Mouse (Mus musculus): Measurements from ENCODE around the gene Tnfrsf14. TPM values are rescaled to one million over a fixed set of nuclear protein-coding genes. Genes with fewer than 3 reads are reported as not detected.

The Tnfrsf14 gene
- total and polyA plus RNA-seq, 2 experiments from 2014 or later: 0.40 to 2.7 TPM

- H3K27ac ChIP-seq (ENCODE audit: low read depth): no peak overlapping the region
- no peak for TF ChIP-seq CTCF (IDR thresholded peaks at IDR 0.05; ENCODE audit: low read depth)
- TF ChIP-seq EP300 (IDR thresholded peaks at IDR 0.05; ENCODE audit: low read depth): no peak
- no peak for ATAC-seq (ENCODE audit: insufficient read depth, low read depth)
These were observed 14.5 kb downstream of the Tnfrsf14 start for GRCm38 (mm10) chr4:154913845-154914244.

DNA sequence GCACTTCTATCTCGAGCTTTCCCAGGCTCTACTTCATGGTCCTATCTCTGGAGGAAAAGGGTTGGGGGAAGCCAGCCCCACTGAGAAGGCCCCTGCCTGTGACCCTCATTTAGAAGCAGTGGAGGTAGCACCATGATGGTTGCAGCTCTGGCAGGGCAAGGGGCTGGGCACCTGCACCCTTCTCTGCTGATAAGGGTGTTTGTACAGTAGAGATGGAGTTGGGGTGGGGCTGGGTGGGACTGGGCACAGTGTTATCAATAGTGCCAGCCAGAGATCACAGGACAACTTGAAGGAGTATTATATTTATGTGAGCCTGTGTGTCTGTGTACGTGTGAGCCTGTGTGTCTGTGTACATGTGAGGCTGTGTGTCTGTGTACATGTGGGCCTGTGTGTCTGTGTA, 16.7 kb downstream of the Tnfrsf14 start:
- Histone ChIP-seq H3K27me3 (ENCODE audit: control insufficient read depth, insufficient read depth, low read length) (no peaks in the 10 kb centered on the region), H3K27ac (ENCODE audit: low read depth) (no peak overlapping the region), H3K9me3 (replicated peaks; ENCODE audit: control insufficient read depth, low read length) (no peaks in the 10 kb centered on the region), H3K9ac (replicated peaks; ENCODE audit: low read depth, low read length) (no peak overlapping the region), H3K4me3 (ENCODE audit: low read depth, low read length) (no peak overlapping the region), H3K36me3 (replicated peaks; ENCODE audit: control insufficient read depth, insufficient read depth, low read length) (no peaks in the 10 kb centered on the region), H3K4me1 (ENCODE audit: control insufficient read depth, insufficient read depth) (no peaks in the 10 kb centered on the region), H3K4me2 (ENCODE audit: low read depth, low read length) (no peak overlapping the region)
- DNase-seq (ENCODE audit: low spot score): no peak
- WGBS: 51% methylated on average over 2 of the region's 2 CpGs
- TF ChIP-seq CTCF (IDR thresholded peaks at IDR 0.05; ENCODE audit: low read depth) (no peak), EP300 (IDR thresholded peaks at IDR 0.05; ENCODE audit: low read depth) (no peak)
- ATAC-seq (ENCODE audit: insufficient read depth, low read depth): no peak

More at GRCm38 (mm10) chr4:154913845-154914244, 14.5 kb downstream of the Tnfrsf14 start:
- H3K9ac ChIP-seq (replicated peaks; ENCODE audit: low read depth, low read length): no peak overlapping the region
- H3K4me1 ChIP-seq (ENCODE audit: control insufficient read depth, insufficient read depth): no peaks in the 10 kb centered on the region
- 88% methylated on average over 3 of the region's 3 CpGs for WGBS
- no peaks in the 10 kb centered on the region for H3K36me3 ChIP-seq (replicated peaks; ENCODE audit: control insufficient read depth, insufficient read depth, low read length)
- no peaks in the 10 kb centered on the region for H3K27me3 ChIP-seq (ENCODE audit: control insufficient read depth, insufficient read depth, low read length)
- 0 out of 2 replicates have a peak, but pooled peaks cover 4% of the 10 kb centered on the region for H3K9me3 ChIP-seq (replicated peaks; ENCODE audit: control insufficient read depth, low read length)
- no peak for DNase-seq (ENCODE audit: low spot score)
- no peak overlapping the region for H3K4me3 ChIP-seq (ENCODE audit: low read depth, low read length)
- no peak overlapping the region for H3K4me2 ChIP-seq (ENCODE audit: low read depth, low read length)

- no peak for DNase-seq (ENCODE audit: low spot score)
- no peaks in the 10 kb centered on the region for H3K36me3 ChIP-seq (replicated peaks; ENCODE audit: control insufficient read depth, insufficient read depth, low read length)
- H3K27ac ChIP-seq (ENCODE audit: low read depth): no peak overlapping the region
- no peaks in the 10 kb centered on the region for H3K4me1 ChIP-seq (ENCODE audit: control insufficient read depth, insufficient read depth)
- H3K4me2 ChIP-seq (ENCODE audit: low read depth, low read length): no peak overlapping the region
- H3K9me3 ChIP-seq (replicated peaks; ENCODE audit: control insufficient read depth, low read length): no peaks in the 10 kb centered on the region
- no peak overlapping the region for H3K4me3 ChIP-seq (ENCODE audit: low read depth, low read length)
- TF ChIP-seq EP300 (IDR thresholded peaks at IDR 0.05; ENCODE audit: low read depth): no peak
- no peak for TF ChIP-seq CTCF (IDR thresholded peaks at IDR 0.05; ENCODE audit: low read depth)
- H3K27me3 ChIP-seq (ENCODE audit: control insufficient read depth, insufficient read depth, low read length): no peaks in the 10 kb centered on the region
- ATAC-seq (ENCODE audit: insufficient read depth, low read depth): 0 out of 2 replicates have a peak, but pooled peaks have one; percentile 11
- 30% methylated on average over 15 of the region's 15 CpGs for WGBS
- no peak overlapping the region for H3K9ac ChIP-seq (replicated peaks; ENCODE audit: low read depth, low read length)
These were observed 17.5 kb downstream of the Tnfrsf14 start for GRCm38 (mm10) chr4:154910606-154911522.

DNA sequence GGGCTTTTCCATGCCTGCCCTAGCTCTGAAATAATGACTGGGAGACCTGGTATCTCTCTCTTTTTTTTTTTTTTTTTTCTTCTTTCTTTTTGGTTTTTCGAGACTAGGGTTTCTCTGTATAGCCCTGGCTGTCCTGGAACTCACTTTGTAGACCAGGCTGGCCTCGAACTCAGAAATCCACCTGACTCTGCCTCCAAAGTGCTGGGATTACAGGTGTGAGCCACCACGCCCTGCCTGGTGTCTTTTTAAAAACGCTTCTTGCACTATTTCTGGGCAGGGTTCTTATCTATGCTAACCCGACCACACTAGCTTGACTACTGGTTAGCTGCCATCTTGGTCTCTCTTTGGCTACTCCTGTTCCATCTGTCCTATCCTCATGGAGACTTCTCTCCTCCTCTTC, 19.9 kb downstream of the Tnfrsf14 start:
- no peak for ATAC-seq (ENCODE audit: insufficient read depth, low read depth)
- no peak overlapping the region for H3K4me3 ChIP-seq (ENCODE audit: low read depth, low read length)
- TF ChIP-seq EP300 (IDR thresholded peaks at IDR 0.05; ENCODE audit: low read depth) (no peak), CTCF (IDR thresholded peaks at IDR 0.05; ENCODE audit: low read depth) (no peak)
- 71% methylated on average over 5 of the region's 5 CpGs for WGBS
- H3K9ac ChIP-seq (replicated peaks; ENCODE audit: low read depth, low read length): no peak overlapping the region
- no peak for DNase-seq (ENCODE audit: low spot score)
- H3K4me2 ChIP-seq (ENCODE audit: low read depth, low read length): no peak overlapping the region
- no peaks in the 10 kb centered on the region for H3K27me3 ChIP-seq (ENCODE audit: control insufficient read depth, insufficient read depth, low read length)
- no peak overlapping the region for H3K27ac ChIP-seq (ENCODE audit: low read depth)
- H3K4me1 ChIP-seq (ENCODE audit: control insufficient read depth, insufficient read depth): peaks cover 7% of the 10 kb centered on the region; the same call in 1 of the 2 replicates
- H3K36me3 ChIP-seq (replicated peaks; ENCODE audit: control insufficient read depth, insufficient read depth, low read length): no peaks in the 10 kb centered on the region
- H3K9me3 ChIP-seq (replicated peaks; ENCODE audit: control insufficient read depth, low read length): no peaks in the 10 kb centered on the region

- DNase-seq (ENCODE audit: low spot score): peak; percentile 64
- WGBS: 39% methylated on average over 17 of the region's 17 CpGs
- H3K4me1 ChIP-seq (ENCODE audit: control insufficient read depth, insufficient read depth): peaks cover 7% of the 10 kb centered on the region; the same call in 1 of the 2 replicates
- H3K4me2 ChIP-seq (ENCODE audit: low read depth, low read length): no peak overlapping the region
- H3K36me3 ChIP-seq (replicated peaks; ENCODE audit: control insufficient read depth, insufficient read depth, low read length): no peaks in the 10 kb centered on the region
- ATAC-seq (ENCODE audit: insufficient read depth, low read depth): peak; percentile 69; the same call in 1 of the 2 replicates
- H3K27me3 ChIP-seq (ENCODE audit: control insufficient read depth, insufficient read depth, low read length): no peaks in the 10 kb centered on the region
- no peak overlapping the region for H3K4me3 ChIP-seq (ENCODE audit: low read depth, low read length)
- TF ChIP-seq EP300 (IDR thresholded peaks at IDR 0.05; ENCODE audit: low read depth) (no peak), CTCF (IDR thresholded peaks at IDR 0.05; ENCODE audit: low read depth) (peak; percentile 83)
- no peaks in the 10 kb centered on the region for H3K9me3 ChIP-seq (replicated peaks; ENCODE audit: control insufficient read depth, low read length)
- no peak overlapping the region for H3K27ac ChIP-seq (ENCODE audit: low read depth)
- no peak overlapping the region for H3K9ac ChIP-seq (replicated peaks; ENCODE audit: low read depth, low read length)
These were observed 20.5 kb downstream of the Tnfrsf14 start for GRCm38 (mm10) chr4:154907833-154908232.
